Mouse (Mus musculus) gastrocnemius, postnatal 10 days (tissue): ENCODE data around the gene Stx4a. TPM values are rescaled to one million over a fixed set of nuclear protein-coding genes. Genes with fewer than 3 reads are reported as not detected.

ENCODE experiments used
- total RNA-seq, 2 experiments: library from RNA; stranded (reverse); gene quantifications; 2 replicates each; pipeline ENCODE4 v1.2.3; 2021

Gene Stx4a
- total RNA-seq, 2 experiments from 2014 or later, result 52.6 to 69.7 TPM

Other genes starting within 250 kb of the Stx4a start
- 1 to 10 TPM; 1.7 to 3.2 TPM for gene Ccdc189, start 235.7 kb upstream of the Stx4a start, total RNA-seq
- 10 to 100 TPM; 26.9 to 37.8 TPM for gene Rnf40, start 235.5 kb upstream of the Stx4a start, total RNA-seq
- gene Zfp629, start 208.5 kb upstream of the Stx4a start, total RNA-seq, result 10 to 100 TPM in 1 of 2 experiments, 1 to 10 TPM in 1; 9.2 to 14.7 TPM
- gene Bcl7c, start 115.4 kb upstream of the Stx4a start, total RNA-seq, result 10 to 100 TPM; 93.2 to 97.1 TPM
- 10 to 100 TPM in 1 of 2 experiments, 1 to 10 TPM in 1; 9.1 to 12.7 TPM for gene Ctf1, start 111.6 kb upstream of the Stx4a start, total RNA-seq
- gene Ctf2, start 92.1 kb upstream of the Stx4a start, total RNA-seq, result not detected
- 1 to 10 TPM; 2.9 to 6.0 TPM for gene Fbxl19, start 79.8 kb upstream of the Stx4a start, total RNA-seq
- 10 to 100 TPM; 10.2 to 12.3 TPM for gene Orai3, start 54.5 kb upstream of the Stx4a start, total RNA-seq
- 10 to 100 TPM; 21.2 to 26.2 TPM for gene Setd1a, start 47.6 kb upstream of the Stx4a start, total RNA-seq
- gene Gm49388, start 38.7 kb upstream of the Stx4a start, total RNA-seq, result under 1 TPM in 1 of 2 experiments, not detected in 1; 0.47 TPM
- gene Hsd3b7, start 23.7 kb upstream of the Stx4a start, total RNA-seq, result 10 to 100 TPM in 1 of 2 experiments, 1 to 10 TPM in 1; 8.1 to 12.5 TPM
- 1 to 10 TPM; 3.0 to 4.6 TPM for gene Stx1b, start 255 bp downstream of the Stx4a start, total RNA-seq
- gene Zfp646, start 51.9 kb downstream of the Stx4a start, total RNA-seq, result 10 to 100 TPM; 16.2 to 20.1 TPM
- 1 to 10 TPM; 5.8 to 7.7 TPM for gene Zfp668, start 52.5 kb downstream of the Stx4a start, total RNA-seq
- gene Prss53, start 66.7 kb downstream of the Stx4a start, total RNA-seq, result 1 to 10 TPM in 1 of 2 experiments, under 1 TPM in 1; 0.96 to 1.2 TPM
- gene Gm21974, start 71.2 kb downstream of the Stx4a start, total RNA-seq, result not detected
- gene Vkorc1, start 71.3 kb downstream of the Stx4a start, total RNA-seq, result 10 to 100 TPM; 36.8 to 48.9 TPM
- gene Bckdk, start 79.8 kb downstream of the Stx4a start, total RNA-seq, result 10 to 100 TPM; 84.9 to 89.6 TPM
- gene Kat8, start 88.2 kb downstream of the Stx4a start, total RNA-seq, result 10 to 100 TPM; 12.9 to 16.7 TPM
- not detected for gene Prss8, start 105.8 kb downstream of the Stx4a start, total RNA-seq
- gene Prss36, start 122.4 kb downstream of the Stx4a start, total RNA-seq, result 1 to 10 TPM; 6.6 to 7.9 TPM
- 100 to 1,000 TPM; 199 to 239 TPM for gene Fus, start 143.2 kb downstream of the Stx4a start, total RNA-seq
- gene Pycard, start 169.6 kb downstream of the Stx4a start, total RNA-seq, result 1 to 10 TPM; 3.3 to 4.9 TPM
- gene Trim72, start 179.7 kb downstream of the Stx4a start, total RNA-seq, result 100 to 1,000 TPM; 238 to 256 TPM
- gene Itgam, start 238.3 kb downstream of the Stx4a start, total RNA-seq, result 1 to 10 TPM; 1.5 to 3.4 TPM
- not detected for gene Gm49368, start 238.4 kb downstream of the Stx4a start, total RNA-seq